Mouse (Mus musculus): ENCODE measurements around the gene Cyth2.

- TF ChIP-seq CTCF (IDR thresholded peaks at IDR 0.05; ENCODE audit: low read depth, low read length), result no peak
- TF ChIP-seq GATA1 (IDR thresholded peaks at IDR 0.05; ENCODE audit: borderline replicate concordance, low read length), result no peak
- TF ChIP-seq TAL1 (conservative IDR thresholded peaks at IDR 0.05; ENCODE audit: low read depth, low read length), result no peak
Observed at GRCm38 (mm10) chr7:45765995-45766394, 48.4 kb downstream of the Cyth2 start.
